Mouse (Mus musculus) induced T-regulatory cell, adult 2 months (primary cell): ENCODE data around the gene Ppp3ca.

Experiments
- DNase-seq: peaks from one replicate; pipeline ENCODE4 v3.0.0-alpha.2; 2012; ENCODE audit warnings: low read depth

The Ppp3ca gene

GRCm38 (mm10) chr3:136763717-136764270 lies 93.9 kb downstream of the Ppp3ca start:
- no peak for DNase-seq

GRCm38 (mm10) chr3:136765569-136765968 lies 95.6 kb downstream of the Ppp3ca start:
- no peak for DNase-seq

- DNase-seq, result no peak
These were observed 99.0 kb downstream of the Ppp3ca start for GRCm38 (mm10) chr3:136768775-136769485.

- no peak for DNase-seq
These were observed 99.6 kb downstream of the Ppp3ca start for GRCm38 (mm10) chr3:136769486-136769882.

GRCm38 (mm10) chr3:136771700-136772099 lies 101.8 kb downstream of the Ppp3ca start:
- no peak for DNase-seq

GRCm38 (mm10) chr3:136773217-136773616 lies 103.3 kb downstream of the Ppp3ca start:
- no peak for DNase-seq

GRCm38 (mm10) chr3:136774196-136774595 lies 104.3 kb downstream of the Ppp3ca start:
- no peak for DNase-seq

GRCm38 (mm10) chr3:136776525-136776924 lies 106.6 kb downstream of the Ppp3ca start:
- no peak for DNase-seq

GRCm38 (mm10) chr3:136777380-136777779 lies 107.5 kb downstream of the Ppp3ca start:
- DNase-seq, result no peak

- DNase-seq, result no peak
These were observed 107.9 kb downstream of the Ppp3ca start for GRCm38 (mm10) chr3:136777787-136778216.

GRCm38 (mm10) chr3:136780321-136780720 lies 110.4 kb downstream of the Ppp3ca start:
- no peak for DNase-seq

- DNase-seq, result no peak
These were observed 112.1 kb downstream of the Ppp3ca start for GRCm38 (mm10) chr3:136782058-136782457.

GRCm38 (mm10) chr3:136785686-136786085 lies 115.8 kb downstream of the Ppp3ca start:
- no peak for DNase-seq

- DNase-seq, result no peak
These were observed 120.4 kb downstream of the Ppp3ca start for GRCm38 (mm10) chr3:136790261-136790871.

- no peak for DNase-seq
These were observed 121.5 kb downstream of the Ppp3ca start for GRCm38 (mm10) chr3:136791404-136791803.

GRCm38 (mm10) chr3:136791946-136792345 lies 122.0 kb downstream of the Ppp3ca start:
- no peak for DNase-seq

GRCm38 (mm10) chr3:136793411-136793810 lies 123.5 kb downstream of the Ppp3ca start:
- DNase-seq, result no peak

- no peak for DNase-seq
These were observed 124.7 kb downstream of the Ppp3ca start for GRCm38 (mm10) chr3:136794426-136795217.

- DNase-seq, result no peak
These were observed 129.0 kb downstream of the Ppp3ca start for GRCm38 (mm10) chr3:136798896-136799295.

- DNase-seq, result no peak
These were observed 132.7 kb downstream of the Ppp3ca start for GRCm38 (mm10) chr3:136802595-136802994.

- DNase-seq, result no peak
These were observed 136.0 kb downstream of the Ppp3ca start for GRCm38 (mm10) chr3:136805897-136806296.

GRCm38 (mm10) chr3:136810271-136810670 lies 140.3 kb downstream of the Ppp3ca start:
- no peak for DNase-seq

- no peak for DNase-seq
These were observed 142.2 kb downstream of the Ppp3ca start for GRCm38 (mm10) chr3:136812162-136812561.
